Mouse (Mus musculus) cerebellum, adult 2 months (tissue): ENCODE data around the gene Hamp2.

Experiments
- CTCF ChIP-seq: fragments of 200-500 bp; IDR thresholded peaks from 2 replicates; pipeline ENCODE4 v1.5.1; 2011; ENCODE audit warnings: low read depth, mild to moderate bottlenecking, control low read depth, low read length, moderate library complexity, borderline replicate concordance; ENCODE audit not compliant: insufficient read depth
- POLR2A ChIP-seq: fragments of 200-500 bp; IDR thresholded peaks from 2 replicates; pipeline ENCODE4 v1.6.1; 2011; ENCODE audit warnings: low read length, control low read depth, borderline replicate concordance; ENCODE audit not compliant: insufficient read depth

DNA sequence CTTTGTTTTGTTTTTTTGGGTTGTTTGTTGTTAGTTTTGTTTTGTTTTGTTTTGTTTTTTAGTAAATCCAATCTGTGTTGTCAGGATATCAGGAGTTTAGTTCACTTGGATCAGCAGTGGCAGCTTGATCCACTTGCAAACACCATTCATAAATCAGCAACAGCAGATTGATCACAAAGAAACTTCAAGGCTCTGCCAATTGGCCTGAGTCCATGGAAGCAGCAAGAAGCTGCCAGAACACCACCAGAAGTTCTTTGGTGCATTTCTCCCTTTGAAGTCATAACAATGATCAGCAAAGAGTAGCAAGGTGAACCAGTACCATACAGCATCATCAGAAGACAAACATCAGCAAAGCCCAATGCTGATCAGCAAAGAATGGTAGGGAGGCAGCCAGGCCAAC, 40.4 kb downstream of the Hamp2 start:
- TF ChIP-seq POLR2A (no peak), CTCF (no peak)
